Mouse (Mus musculus): ENCODE data around the gene Serping1.

DNA sequence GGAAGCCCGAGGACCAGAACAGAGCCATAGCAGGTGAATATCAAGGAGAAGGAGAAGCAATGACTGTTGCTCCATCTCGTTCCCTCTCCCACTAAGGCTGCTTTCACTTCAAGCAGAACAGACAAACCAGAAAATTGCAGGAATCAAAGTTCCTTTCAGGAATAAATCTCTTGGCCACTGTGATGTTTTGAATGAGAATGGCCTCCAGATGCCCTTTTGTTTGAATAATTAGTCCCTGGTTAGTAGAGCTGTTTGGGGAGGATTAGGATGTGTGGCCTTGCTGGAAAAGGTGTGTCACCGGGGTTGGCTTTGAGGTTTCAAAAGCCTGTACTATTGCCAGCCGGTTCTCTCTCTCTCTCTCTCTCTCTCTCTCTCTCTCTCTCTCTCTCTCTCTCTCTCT lies 12.9 kb downstream of the Serping1 start:
- no peak for TF ChIP-seq POLR2A (IDR thresholded peaks at IDR 0.05; ENCODE audit: low read depth, low read length)
- TF ChIP-seq TCF12 (IDR thresholded peaks at IDR 0.05; ENCODE audit: low read depth, low read length) = no peak
- TF ChIP-seq CTCF (conservative IDR thresholded peaks at IDR 0.05 in 1 of 2, IDR thresholded peaks at IDR 0.05 in 1 of 2; ENCODE audit: low read depth in 2 of 2, low read length in 2 of 2) = no peak
- TF ChIP-seq EP300 (IDR thresholded peaks at IDR 0.05; ENCODE audit: low read length) = no peak
- TF ChIP-seq ZKSCAN1 (IDR thresholded peaks at IDR 0.05; ENCODE audit: borderline replicate concordance, low read depth, low read length) = no peak
- no peak for TF ChIP-seq NELFE (IDR thresholded peaks at IDR 0.05; ENCODE audit: low read depth, low read length)
- TF ChIP-seq NRF1 (IDR thresholded peaks at IDR 0.05; ENCODE audit: low read depth, low read length) = no peak
- TF ChIP-seq E2F4 (IDR thresholded peaks at IDR 0.05; ENCODE audit: insufficient replicate concordance, low read depth, low read length) = no peak
- TF ChIP-seq ELF1 (IDR thresholded peaks at IDR 0.05; ENCODE audit: low read depth, low read length) = no peak
- TF ChIP-seq UBTF (IDR thresholded peaks at IDR 0.05; ENCODE audit: low read depth, low read length) = no peak
- TF ChIP-seq MAFK (IDR thresholded peaks at IDR 0.05; ENCODE audit: insufficient replicate concordance, low read length) = no peak
- TF ChIP-seq CHD1 (IDR thresholded peaks at IDR 0.05; ENCODE audit: low read depth, low read length) = no peak

All from CH12.LX (cell line).